Mouse (Mus musculus) myocyte (in vitro differentiated cells): ENCODE measurements around the gene Pbx1. TPM values are rescaled to one million over a fixed set of nuclear protein-coding genes. Genes with fewer than 3 reads are reported as not detected.

ENCODE experiments used
- H3K27me3 ChIP-seq: one replicate; pipeline ENCODE4 v1.6.1; 2011; ENCODE audit not compliant: control insufficient read depth, insufficient read depth, insufficient read length
- H3K36me3 ChIP-seq: one replicate; pipeline ENCODE4 v1.6.1; 2011; ENCODE audit not compliant: control insufficient read depth, insufficient read depth
- H3K4me2 ChIP-seq: one replicate; pipeline ENCODE4 v1.6.1; 2011; ENCODE audit warnings: low read depth, control low read depth
- H3K4me3 ChIP-seq: one replicate; pipeline ENCODE4 v1.5.1; 2011; ENCODE audit warnings: mild to moderate bottlenecking, control low read depth, moderate library complexity
- H3K79me2 ChIP-seq: one replicate; pipeline ENCODE4 v1.6.1; 2011; ENCODE audit not compliant: control insufficient read depth, insufficient read depth
- H3ac ChIP-seq: one replicate; pipeline ENCODE4 v1.6.1; 2011; ENCODE audit not compliant: control insufficient read depth, insufficient read length
- CEBPB ChIP-seq: IDR thresholded peaks from 2 replicates; pipeline ENCODE4 v1.6.1; 2011; ENCODE audit warnings: mild to moderate bottlenecking, moderate library complexity; ENCODE audit not compliant: poor library complexity, insufficient read depth, severe bottlenecking
- E2F4 ChIP-seq: IDR thresholded peaks from one replicate; pipeline ENCODE4 v1.6.1; 2011; ENCODE audit warnings: mild to moderate bottlenecking, control low read depth, moderate library complexity; ENCODE audit not compliant: insufficient read depth
- MAX ChIP-seq: IDR thresholded peaks from one replicate; pipeline ENCODE4 v1.6.1; 2011; ENCODE audit warnings: low read depth, mild to moderate bottlenecking, control low read depth
- MYOD1 ChIP-seq, 3 experiments: IDR thresholded peaks; one replicate each; pipeline ENCODE4 v1.6.1; 2011; ENCODE audit warnings: control low read depth in 2 of 3, low read depth in 2 of 3, mild to moderate bottlenecking in 2 of 3, moderate library complexity in 1 of 3; ENCODE audit not compliant: insufficient read length in 2 of 3, control insufficient read depth in 1 of 3
- MYOG ChIP-seq, 3 experiments: IDR thresholded peaks; one replicate each; pipeline ENCODE4 v1.6.1; 2011; ENCODE audit warnings: control low read depth in 2 of 3, low read depth in 2 of 3, mild to moderate bottlenecking in 2 of 3; ENCODE audit not compliant: insufficient read length in 2 of 3, control insufficient read depth in 1 of 3, insufficient read depth in 1 of 3
- POLR2A ChIP-seq: IDR thresholded peaks from one replicate; pipeline ENCODE4 v1.6.1; 2011; ENCODE audit warnings: low read depth, mild to moderate bottlenecking, control low read depth, moderate library complexity; ENCODE audit not compliant: insufficient read length
- POLR2AphosphoS2 ChIP-seq: IDR thresholded peaks from one replicate; pipeline ENCODE4 v1.6.1; 2011; ENCODE audit warnings: low read depth, control low read depth; ENCODE audit not compliant: insufficient read length
- REST ChIP-seq: IDR thresholded peaks from one replicate; pipeline ENCODE4 v1.6.1; 2011; ENCODE audit warnings: mild to moderate bottlenecking, control low read depth, moderate library complexity; ENCODE audit not compliant: insufficient read depth, insufficient read length
- SRF ChIP-seq: IDR thresholded peaks from one replicate; pipeline ENCODE4 v1.6.1; 2011; ENCODE audit warnings: low read depth; ENCODE audit not compliant: control insufficient read depth, insufficient read length
- TCF12 ChIP-seq: IDR thresholded peaks from one replicate; pipeline ENCODE4 v1.6.1; 2011; ENCODE audit warnings: mild to moderate bottlenecking, control low read depth; ENCODE audit not compliant: poor library complexity, insufficient read depth, severe bottlenecking
- TCF3 ChIP-seq: IDR thresholded peaks from one replicate; pipeline ENCODE4 v1.6.1; 2011; ENCODE audit warnings: low read depth, control low read depth; ENCODE audit not compliant: insufficient read length
- USF1 ChIP-seq: IDR thresholded peaks from one replicate; pipeline ENCODE4 v1.6.1; 2011; ENCODE audit warnings: low read depth, mild to moderate bottlenecking, control low read depth, moderate library complexity
- polyA plus RNA-seq: library from polyadenylated mRNA; unstranded; fragments of >200 nt; fragmentation: generic; extraction: Trizol; gene quantifications from one replicate; pipeline ENCODE4 v1.2.1, GENCODE M21; 2012; ENCODE audit warnings: missing spikeins

The Pbx1 gene
- polyA plus RNA-seq, 1 experiment: 11.4 TPM

DNA sequence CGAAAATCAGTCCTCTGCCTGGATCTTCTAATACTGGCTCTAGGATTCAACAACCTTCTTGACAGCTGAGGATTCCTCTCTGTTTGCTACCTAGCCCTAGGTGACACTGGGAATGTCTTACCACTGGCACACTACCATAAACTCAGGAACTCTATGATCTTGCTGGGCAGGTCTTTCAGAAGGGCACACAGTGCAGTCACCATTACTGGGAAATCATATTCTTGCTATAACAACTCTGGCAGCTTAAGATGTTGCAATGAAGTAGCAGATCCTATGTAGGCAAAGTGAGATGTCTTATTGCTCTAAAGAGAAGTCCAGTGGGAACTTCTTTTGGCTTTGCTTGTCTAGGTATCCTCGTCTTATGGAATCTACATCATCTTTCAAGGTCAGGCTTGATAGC, 265.2 kb downstream of the Pbx1 start:
- TF ChIP-seq POLR2A (no peak), MYOD1 (IDR thresholded peaks at IDR 0.05; ENCODE audit: control insufficient read depth in 1 of 3, insufficient read length in 2 of 3, low read depth in 2 of 3) (no peak), MAX (no peak), E2F4 (no peak), POLR2AphosphoS2 (no peak), CEBPB (no peak), SRF (no peak)
- no peak overlapping the region for H3K4me3 ChIP-seq
- H3K27me3 ChIP-seq: no peaks in the 10 kb centered on the region
- no peaks in the 10 kb centered on the region for H3K36me3 ChIP-seq
- H3K79me2 ChIP-seq: no peaks in the 10 kb centered on the region
- H3ac ChIP-seq: no peak overlapping the region
- no peak overlapping the region for H3K4me2 ChIP-seq

DNA sequence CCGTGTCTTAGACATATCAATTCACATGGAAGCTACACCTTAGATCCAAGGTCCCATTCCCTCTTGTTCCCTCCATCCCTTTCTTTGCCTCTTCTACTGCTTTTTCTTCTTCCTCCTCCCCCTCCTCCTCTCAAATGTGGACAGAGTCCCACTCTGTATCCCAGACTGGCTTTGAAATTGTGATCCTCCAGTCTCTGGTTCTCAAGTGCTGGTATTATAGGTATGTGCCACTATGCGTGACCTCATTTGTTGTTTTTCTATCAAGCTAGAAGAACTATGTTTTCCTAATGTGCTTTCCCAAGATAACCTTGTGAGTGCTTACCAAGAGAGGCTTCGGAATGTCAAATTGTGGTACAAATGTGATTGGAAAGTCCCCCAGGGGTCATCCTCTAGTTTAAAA, 267.1 kb downstream of the Pbx1 start:
- Histone ChIP-seq H3K4me2 (no peak overlapping the region), H3K79me2 (no peaks in the 10 kb centered on the region), H3K27me3 (no peaks in the 10 kb centered on the region), H3K36me3 (no peaks in the 10 kb centered on the region), H3K4me3 (no peak overlapping the region), H3ac (no peak overlapping the region)
- TF ChIP-seq MYOG (IDR thresholded peaks at IDR 0.05; ENCODE audit: control insufficient read depth in 1 of 3, insufficient read depth in 1 of 3, insufficient read length in 2 of 3, low read depth in 2 of 3) (no peak), CEBPB (no peak), TCF3 (no peak), POLR2AphosphoS2 (no peak), MAX (no peak), POLR2A (no peak), E2F4 (no peak), USF1 (no peak), REST (no peak), MYOD1 (IDR thresholded peaks at IDR 0.05; ENCODE audit: control insufficient read depth in 1 of 3, insufficient read length in 2 of 3, low read depth in 2 of 3) (no peak), TCF12 (no peak), SRF (no peak)

DNA sequence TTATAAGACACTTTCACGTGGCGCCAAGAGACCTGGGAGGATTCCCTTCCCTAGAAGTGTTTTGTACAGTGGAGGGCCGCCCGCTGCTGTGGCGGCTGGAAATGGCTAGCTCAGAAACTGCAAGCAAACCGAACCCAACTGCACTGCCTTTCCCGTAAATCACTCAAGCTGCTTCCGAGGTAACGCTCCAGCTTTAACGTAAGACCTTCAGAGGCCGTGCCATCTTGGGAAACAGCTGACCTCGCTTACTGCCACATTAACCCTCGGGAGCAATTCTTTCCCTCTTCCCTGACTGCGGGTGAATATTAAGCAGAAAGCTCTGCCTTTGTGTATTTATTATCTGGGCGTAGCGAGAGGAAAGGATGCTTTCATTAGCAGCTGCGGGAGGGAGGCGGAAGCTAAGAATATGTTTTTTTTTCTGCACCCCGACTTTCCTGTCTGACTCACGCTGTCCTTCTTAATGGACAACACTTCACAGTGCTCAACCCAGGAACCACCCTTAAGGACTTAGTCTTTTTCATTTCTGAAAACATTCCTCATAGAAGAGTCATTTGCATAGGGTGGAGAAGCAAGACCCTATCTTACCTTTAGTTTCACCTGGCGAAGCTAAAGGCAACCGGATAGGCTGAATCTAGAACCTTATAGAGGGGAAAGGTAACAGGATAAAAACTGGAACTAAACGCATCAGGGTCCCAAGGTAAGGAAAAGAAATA, 268.4 kb downstream of the Pbx1 start:
- Histone ChIP-seq H3K27me3 (no peaks in the 10 kb centered on the region), H3K36me3 (no peaks in the 10 kb centered on the region), H3ac (no peak overlapping the region), H3K79me2 (no peaks in the 10 kb centered on the region), H3K4me3 (no peak overlapping the region), H3K4me2 (no peak overlapping the region)
- TF ChIP-seq REST: no peak
- no peak for TF ChIP-seq CEBPB
- no peak for TF ChIP-seq MAX
- TF ChIP-seq E2F4: no peak
- no peak for TF ChIP-seq POLR2A
- no peak for TF ChIP-seq USF1
- no peak for TF ChIP-seq TCF3
- no peak for TF ChIP-seq SRF
- no peak for TF ChIP-seq TCF12
- TF ChIP-seq MYOG (IDR thresholded peaks at IDR 0.05; ENCODE audit: control insufficient read depth in 1 of 3, insufficient read depth in 1 of 3, insufficient read length in 2 of 3, low read depth in 2 of 3): no peak
- TF ChIP-seq POLR2AphosphoS2: no peak
- TF ChIP-seq MYOD1 (IDR thresholded peaks at IDR 0.05; ENCODE audit: control insufficient read depth in 1 of 3, insufficient read length in 2 of 3, low read depth in 2 of 3): no peak

DNA sequence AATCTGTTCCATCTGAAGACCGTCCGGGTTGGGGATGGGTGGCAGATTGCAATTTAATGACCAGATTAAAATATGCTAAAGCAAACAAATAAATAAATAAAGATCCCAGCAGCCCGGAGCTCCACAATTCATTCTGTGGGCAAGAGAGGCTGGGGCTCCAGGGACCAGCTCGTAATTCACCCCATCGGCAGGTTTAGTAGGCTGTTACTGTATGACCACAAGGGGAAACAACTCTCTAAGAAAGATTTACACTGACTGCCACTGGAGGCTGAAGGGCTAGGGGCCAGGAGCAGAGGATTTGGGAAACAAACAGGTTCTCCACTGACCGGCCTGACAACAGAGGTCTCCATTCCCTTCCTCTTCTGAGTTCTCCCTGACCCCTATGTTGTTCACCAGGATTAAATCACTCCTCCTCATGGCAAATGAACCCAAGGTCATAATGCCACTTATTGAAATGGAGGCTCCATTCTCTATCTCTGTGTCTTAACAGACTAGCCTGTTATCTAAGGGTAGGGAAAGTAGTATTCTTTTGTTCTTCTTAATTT, 292.9 kb downstream of the Pbx1 start:
- no peak overlapping the region for H3K4me3 ChIP-seq
- H3K36me3 ChIP-seq: no peaks in the 10 kb centered on the region
- no peaks in the 10 kb centered on the region for H3K27me3 ChIP-seq
- no peak overlapping the region for H3K4me2 ChIP-seq
- H3K79me2 ChIP-seq: no peaks in the 10 kb centered on the region
- TF ChIP-seq TCF3: no peak
- TF ChIP-seq E2F4: no peak
- TF ChIP-seq SRF: no peak
- no peak for TF ChIP-seq TCF12
- no peak for TF ChIP-seq POLR2AphosphoS2
- no peak for TF ChIP-seq REST
- no peak for TF ChIP-seq MYOG (IDR thresholded peaks at IDR 0.05; ENCODE audit: control insufficient read depth in 1 of 3, insufficient read depth in 1 of 3, insufficient read length in 2 of 3, low read depth in 2 of 3)
- no peak for TF ChIP-seq USF1
- no peak for TF ChIP-seq MYOD1 (IDR thresholded peaks at IDR 0.05; ENCODE audit: control insufficient read depth in 1 of 3, insufficient read length in 2 of 3, low read depth in 2 of 3)
- no peak for TF ChIP-seq CEBPB
- TF ChIP-seq POLR2A: no peak
- TF ChIP-seq MAX: no peak
- no peak overlapping the region for H3ac ChIP-seq

DNA sequence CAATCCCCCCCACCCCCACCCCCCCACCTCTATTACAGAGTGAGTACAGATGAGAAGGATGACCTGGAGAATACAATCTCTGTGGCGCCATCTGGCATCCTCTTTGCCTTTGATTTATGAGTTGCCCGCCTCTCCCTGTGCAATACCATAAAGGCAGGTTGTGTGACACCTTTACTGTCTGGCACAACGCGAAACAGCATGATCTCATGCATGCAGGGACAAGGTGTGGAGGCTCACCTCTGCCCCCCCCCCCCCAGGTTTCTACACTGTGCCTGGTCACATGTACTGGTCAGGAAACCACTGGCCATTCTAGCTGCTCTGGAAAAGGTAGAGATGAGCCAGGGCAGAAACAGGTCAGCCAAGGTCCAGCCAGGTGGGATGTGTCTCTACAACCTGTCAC, 293.4 kb downstream of the Pbx1 start:
- no peak overlapping the region for H3K4me3 ChIP-seq
- no peaks in the 10 kb centered on the region for H3K27me3 ChIP-seq
- H3K4me2 ChIP-seq: no peak overlapping the region
- no peaks in the 10 kb centered on the region for H3K79me2 ChIP-seq
- no peak overlapping the region for H3ac ChIP-seq
- H3K36me3 ChIP-seq: no peaks in the 10 kb centered on the region
- no peak for TF ChIP-seq MYOD1 (IDR thresholded peaks at IDR 0.05; ENCODE audit: control insufficient read depth in 1 of 3, insufficient read length in 2 of 3, low read depth in 2 of 3)
- TF ChIP-seq TCF12: no peak
- TF ChIP-seq CEBPB: no peak
- no peak for TF ChIP-seq REST
- no peak for TF ChIP-seq SRF
- TF ChIP-seq POLR2A: no peak
- no peak for TF ChIP-seq TCF3
- no peak for TF ChIP-seq MAX
- TF ChIP-seq E2F4: no peak
- TF ChIP-seq USF1: no peak
- no peak for TF ChIP-seq POLR2AphosphoS2
- TF ChIP-seq MYOG (IDR thresholded peaks at IDR 0.05; ENCODE audit: control insufficient read depth in 1 of 3, insufficient read depth in 1 of 3, insufficient read length in 2 of 3, low read depth in 2 of 3): no peak
